Mouse (Mus musculus): Measurements from ENCODE around the gene Gm10663. TPM values are rescaled to one million over a fixed set of nuclear protein-coding genes. Genes with fewer than 3 reads are reported as not detected.

Gm10663 gene
- polyA plus RNA-seq, 1 experiment from 2014 or later, result not detected

DNA sequence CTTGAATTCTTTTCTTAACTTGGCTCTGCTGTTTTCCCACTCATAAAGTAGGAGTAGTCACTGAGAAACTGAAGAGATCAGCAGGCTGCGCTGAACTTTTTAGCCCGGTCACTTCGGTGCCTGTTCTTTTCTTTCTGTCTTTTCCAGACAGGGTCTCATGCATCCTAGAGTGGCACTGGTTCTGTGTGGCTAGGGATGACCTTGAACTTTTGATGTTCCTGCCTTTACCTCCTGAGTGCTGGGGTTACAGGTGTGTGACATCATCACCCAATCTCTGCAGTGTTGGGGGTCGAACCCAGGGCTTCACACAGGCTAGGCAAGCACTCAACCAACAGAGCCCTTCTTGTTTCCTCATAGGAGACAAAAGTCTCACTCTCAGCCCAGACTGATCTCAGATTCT lies 18.1 kb upstream of the Gm10663 start:
- WGBS, result 95% methylated on average over 4 of the region's 4 CpGs
- Histone ChIP-seq H3K27me3 (ENCODE audit: poor library complexity, severe bottlenecking) (no peaks in the 10 kb centered on the region), H3K27ac (no peak overlapping the region), H3K9me3 (no peaks in the 10 kb centered on the region), H3K4me3 (no peak overlapping the region), H3K36me3 (replicated peaks) (no peaks in the 10 kb centered on the region), H3K4me1 (no peaks in the 10 kb centered on the region)
- no peak for DNase-seq (ENCODE audit: extremely low spot score, low spot score)

DNA sequence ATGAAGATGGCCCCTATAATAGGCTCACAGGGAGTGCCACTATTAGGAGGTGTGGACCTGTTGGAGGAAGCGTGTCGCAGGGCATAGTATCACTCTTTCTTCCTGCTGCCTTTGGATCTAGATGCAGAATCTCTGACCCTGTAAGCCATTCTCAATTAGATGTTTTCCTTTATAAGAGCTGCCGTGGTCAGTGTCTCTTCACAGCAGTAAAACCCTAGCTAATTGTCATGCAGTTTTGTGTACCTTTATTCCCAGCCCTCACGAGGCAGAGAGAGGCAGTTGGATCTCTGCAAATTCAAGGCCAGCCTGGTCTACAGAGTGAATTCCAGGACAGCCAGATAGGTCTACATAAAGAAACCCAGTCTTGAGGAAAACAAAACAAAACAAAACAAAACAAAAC lies 12.6 kb upstream of the Gm10663 start:
- 78% methylated on average over 4 of the region's 4 CpGs for WGBS
- H3K27me3 ChIP-seq (ENCODE audit: poor library complexity, severe bottlenecking), result no peaks in the 10 kb centered on the region
- H3K36me3 ChIP-seq (replicated peaks), result no peaks in the 10 kb centered on the region
- no peak overlapping the region for H3K4me3 ChIP-seq
- H3K4me1 ChIP-seq, result no peaks in the 10 kb centered on the region
- no peak overlapping the region for H3K27ac ChIP-seq
- H3K9me3 ChIP-seq, result no peaks in the 10 kb centered on the region
- no peak for DNase-seq (ENCODE audit: extremely low spot score, low spot score)

DNA sequence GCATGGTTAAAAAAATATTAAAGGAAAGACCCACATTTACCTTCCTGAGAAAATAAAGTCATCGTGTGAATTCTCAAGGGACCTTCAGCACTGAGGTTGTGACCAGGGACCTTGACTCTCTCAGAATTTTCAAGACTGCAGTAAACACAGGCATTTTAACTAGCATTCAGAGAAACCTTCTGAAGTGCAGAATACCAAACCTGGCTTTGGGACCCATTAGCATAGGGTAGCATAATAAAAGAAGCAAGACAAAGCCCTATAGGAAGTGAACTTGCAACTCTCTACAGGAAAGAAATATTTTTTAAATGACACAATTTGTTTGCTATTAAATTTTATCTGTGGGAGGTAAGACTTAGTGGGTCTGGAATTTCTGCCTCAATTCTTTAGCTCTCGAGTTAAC lies 10.8 kb upstream of the Gm10663 start:
- 73% methylated on average over 2 of the region's 2 CpGs for WGBS
- Histone ChIP-seq H3K27me3 (ENCODE audit: poor library complexity, severe bottlenecking) (no peaks in the 10 kb centered on the region), H3K27ac (no peak overlapping the region), H3K9me3 (no peaks in the 10 kb centered on the region), H3K36me3 (replicated peaks) (no peaks in the 10 kb centered on the region), H3K4me1 (peaks cover 9% of the 10 kb centered on the region), H3K4me3 (no peak overlapping the region)
- DNase-seq (ENCODE audit: extremely low spot score, low spot score), result no peak

GRCm38 (mm10) chr8:65065622-65066021 lies 9.2 kb upstream of the Gm10663 start:
- Histone ChIP-seq H3K36me3 (replicated peaks) (no peaks in the 10 kb centered on the region), H3K27me3 (ENCODE audit: poor library complexity, severe bottlenecking) (no peaks in the 10 kb centered on the region), H3K9me3 (no peaks in the 10 kb centered on the region), H3K4me3 (no peak overlapping the region), H3K4me1 (peaks cover 9% of the 10 kb centered on the region), H3K27ac (no peak overlapping the region)
- no peak for DNase-seq (ENCODE audit: extremely low spot score, low spot score)
- 89% methylated on average over 3 of the region's 3 CpGs for WGBS

- no peaks in the 10 kb centered on the region for H3K36me3 ChIP-seq (replicated peaks)
- H3K27me3 ChIP-seq (ENCODE audit: poor library complexity, severe bottlenecking), result no peaks in the 10 kb centered on the region
- no peak overlapping the region for H3K27ac ChIP-seq
- WGBS, result 93% methylated on average over 4 of the region's 4 CpGs
- no peaks in the 10 kb centered on the region for H3K9me3 ChIP-seq
- DNase-seq (ENCODE audit: extremely low spot score, low spot score), result no peak
- no peak overlapping the region for H3K4me3 ChIP-seq
- H3K4me1 ChIP-seq, result peaks cover 9% of the 10 kb centered on the region
These were observed 7.8 kb upstream of the Gm10663 start for GRCm38 (mm10) chr8:65067031-65067430.

DNA sequence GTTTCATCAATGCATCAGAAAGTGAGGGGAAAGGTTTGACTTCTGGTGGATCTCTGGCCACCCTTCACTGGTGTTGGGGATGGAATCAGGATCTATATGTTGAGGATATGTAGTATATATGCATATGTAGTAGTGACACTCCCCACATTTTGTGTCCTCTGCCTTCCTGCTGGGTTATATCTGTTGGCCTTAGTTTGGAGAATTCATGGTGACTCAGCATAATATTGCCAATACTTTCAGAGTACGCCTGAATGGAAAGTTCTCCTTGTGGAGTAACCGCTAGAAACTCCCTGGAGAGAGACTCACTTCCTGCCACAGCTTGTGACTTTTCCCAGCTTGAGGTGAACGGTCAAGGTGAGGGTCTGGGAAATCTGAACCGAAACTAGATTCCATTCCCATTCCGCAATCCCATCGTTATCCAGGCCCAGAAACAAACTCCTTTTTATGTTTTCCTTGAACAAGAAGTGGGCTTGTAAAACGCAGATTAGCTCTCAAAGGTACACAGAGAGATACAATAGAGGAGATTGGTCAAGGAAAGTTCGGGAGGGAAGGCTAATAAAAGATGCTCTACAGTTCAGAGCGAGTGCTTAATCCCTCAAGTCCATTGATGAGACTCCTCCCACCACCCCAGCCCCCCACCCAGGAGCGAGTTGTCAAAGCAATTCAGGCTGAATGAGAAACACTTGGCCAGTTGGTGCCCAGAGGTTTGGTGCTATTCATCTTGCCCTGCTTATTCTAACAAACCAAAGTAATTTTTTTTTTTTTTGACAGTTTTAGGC lies 7.0 kb upstream of the Gm10663 start:
- Histone ChIP-seq H3K4me3 (no peak overlapping the region), H3K4me1 (peaks cover 9% of the 10 kb centered on the region), H3K27me3 (ENCODE audit: poor library complexity, severe bottlenecking) (no peaks in the 10 kb centered on the region), H3K9me3 (no peaks in the 10 kb centered on the region), H3K27ac (peak overlapping the region; percentile 67), H3K36me3 (replicated peaks) (no peaks in the 10 kb centered on the region)
- peak; percentile 36 for DNase-seq (ENCODE audit: extremely low spot score, low spot score)
- 22% methylated on average over 10 of the region's 10 CpGs for WGBS

DNA sequence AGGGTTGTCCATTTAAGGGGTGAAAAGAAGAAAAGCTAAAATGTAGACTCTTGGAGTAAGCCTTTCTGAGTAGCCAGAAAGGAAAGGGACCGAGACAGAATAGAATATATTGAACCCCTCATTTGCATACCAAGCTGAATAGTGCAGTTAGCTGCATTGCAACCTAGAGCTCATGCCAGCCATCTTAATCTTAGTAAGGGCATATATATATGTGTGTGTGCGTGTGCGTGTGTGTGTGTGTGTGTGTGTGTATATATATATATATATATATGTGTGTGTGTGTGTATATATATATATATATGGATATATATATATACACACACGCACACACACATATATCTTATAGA lies 6.4 kb upstream of the Gm10663 start:
- no peaks in the 10 kb centered on the region for H3K36me3 ChIP-seq (replicated peaks)
- peak overlapping the region; percentile 67; the same call in 1 of the 2 replicates for H3K27ac ChIP-seq
- peaks cover 9% of the 10 kb centered on the region for H3K4me1 ChIP-seq
- no peak overlapping the region for H3K4me3 ChIP-seq
- no peaks in the 10 kb centered on the region for H3K27me3 ChIP-seq (ENCODE audit: poor library complexity, severe bottlenecking)
- no peaks in the 10 kb centered on the region for H3K9me3 ChIP-seq
- WGBS, result 63% methylated on average over 4 of the region's 4 CpGs
- no peak for DNase-seq (ENCODE audit: extremely low spot score, low spot score)

DNA sequence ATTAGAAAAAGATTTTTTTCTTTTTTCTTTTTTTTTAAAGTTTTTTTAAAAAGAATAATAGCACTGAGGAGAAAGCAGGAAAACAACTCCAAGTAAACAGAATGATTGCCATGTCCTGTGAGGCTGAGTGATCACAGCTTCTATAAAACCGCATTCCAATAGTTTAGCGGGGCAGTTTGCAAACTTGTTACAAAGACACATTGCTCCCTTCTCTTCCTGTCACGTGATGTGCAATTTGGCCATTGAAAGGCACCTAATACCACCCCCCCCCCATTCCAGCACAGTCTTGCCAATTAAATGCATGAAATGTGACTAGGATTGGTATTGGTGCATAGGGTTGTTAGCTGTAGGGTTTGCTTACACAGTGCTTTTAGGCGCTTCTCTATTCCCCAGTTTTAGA lies 3.8 kb upstream of the Gm10663 start:
- Histone ChIP-seq H3K36me3 (replicated peaks) (no peaks in the 10 kb centered on the region), H3K4me1 (peaks cover 9% of the 10 kb centered on the region), H3K9me3 (no peaks in the 10 kb centered on the region), H3K4me3 (no peak overlapping the region), H3K27me3 (ENCODE audit: poor library complexity, severe bottlenecking) (no peaks in the 10 kb centered on the region), H3K27ac (no peak overlapping the region)
- no peak for DNase-seq (ENCODE audit: extremely low spot score, low spot score)
- 84% methylated on average over 4 of the region's 4 CpGs for WGBS

GRCm38 (mm10) chr8:65080731-65081130 lies 5.9 kb downstream of the Gm10663 start:
- H3K36me3 ChIP-seq (replicated peaks), result no peaks in the 10 kb centered on the region
- H3K4me1 ChIP-seq, result peaks cover 14% of the 10 kb centered on the region
- no peak for DNase-seq (ENCODE audit: extremely low spot score, low spot score)
- H3K27ac ChIP-seq, result no peak overlapping the region
- H3K9me3 ChIP-seq, result no peaks in the 10 kb centered on the region
- WGBS, result 93% methylated on average over 9 of the region's 9 CpGs
- no peaks in the 10 kb centered on the region for H3K27me3 ChIP-seq (ENCODE audit: poor library complexity, severe bottlenecking)
- no peak overlapping the region for H3K4me3 ChIP-seq

DNA sequence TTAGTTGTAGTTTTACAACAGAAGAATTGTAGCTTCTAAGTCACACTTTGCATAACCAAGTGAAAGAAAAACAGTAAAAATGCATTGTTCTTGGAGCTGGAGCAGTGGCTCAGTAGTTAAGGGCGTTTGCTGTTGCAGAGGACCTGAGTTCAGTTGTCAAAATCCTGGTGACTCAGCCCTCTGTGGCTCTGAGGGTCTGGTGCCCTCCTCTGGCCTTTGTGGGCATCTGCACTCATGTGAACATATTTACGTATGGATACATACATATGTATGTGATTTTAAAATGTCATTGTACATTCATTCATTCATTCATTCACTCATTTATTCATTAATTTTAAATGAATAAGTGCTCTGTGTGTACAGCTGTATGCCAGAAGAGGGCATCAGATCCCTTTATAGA lies 10.8 kb downstream of the Gm10663 start:
- DNase-seq (ENCODE audit: extremely low spot score, low spot score), result no peak
- no peak overlapping the region for H3K4me3 ChIP-seq
- 81% methylated on average over 2 of the region's 2 CpGs for WGBS
- H3K27ac ChIP-seq, result no peak overlapping the region
- no peaks in the 10 kb centered on the region for H3K36me3 ChIP-seq (replicated peaks)
- peaks cover 14% of the 10 kb centered on the region for H3K4me1 ChIP-seq
- no peaks in the 10 kb centered on the region for H3K27me3 ChIP-seq (ENCODE audit: poor library complexity, severe bottlenecking)
- H3K9me3 ChIP-seq, result no peaks in the 10 kb centered on the region

DNA sequence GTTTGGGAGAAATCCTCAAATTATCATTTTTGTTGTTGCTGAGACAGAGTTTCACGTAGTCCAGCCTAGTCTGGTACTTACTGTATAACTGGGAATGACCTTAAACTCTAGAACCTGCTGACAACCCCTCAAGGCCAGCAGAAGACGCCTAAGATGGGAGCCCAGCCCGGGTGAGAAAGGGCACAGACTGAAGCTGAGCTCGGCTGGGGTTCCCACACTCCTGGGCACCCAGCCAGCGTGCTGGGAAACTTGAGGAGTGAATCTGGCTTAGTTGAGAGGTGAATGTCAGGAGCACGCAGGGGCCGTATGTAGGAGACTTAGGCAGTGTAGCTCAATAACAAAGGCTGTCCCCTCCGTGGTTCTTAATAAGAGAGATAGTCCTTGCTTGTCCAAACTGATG lies 12.9 kb downstream of the Gm10663 start:
- Histone ChIP-seq H3K4me1 (peaks cover 12% of the 10 kb centered on the region), H3K9me3 (no peaks in the 10 kb centered on the region), H3K4me3 (no peak overlapping the region), H3K36me3 (replicated peaks) (no peaks in the 10 kb centered on the region), H3K27ac (no peak overlapping the region), H3K27me3 (ENCODE audit: poor library complexity, severe bottlenecking) (no peaks in the 10 kb centered on the region)
- 88% methylated on average over 8 of the region's 8 CpGs for WGBS
- no peak for DNase-seq (ENCODE audit: extremely low spot score, low spot score)

- Histone ChIP-seq H3K4me1 (peaks cover 8% of the 10 kb centered on the region), H3K27ac (no peak overlapping the region), H3K4me3 (no peak overlapping the region), H3K36me3 (replicated peaks) (no peaks in the 10 kb centered on the region), H3K9me3 (no peaks in the 10 kb centered on the region), H3K27me3 (ENCODE audit: poor library complexity, severe bottlenecking) (no peaks in the 10 kb centered on the region)
- DNase-seq (ENCODE audit: extremely low spot score, low spot score), result no peak
- WGBS, result 94% methylated on average over 12 of the region's 12 CpGs
These were observed 13.3 kb downstream of the Gm10663 start for GRCm38 (mm10) chr8:65088120-65088519.

DNA sequence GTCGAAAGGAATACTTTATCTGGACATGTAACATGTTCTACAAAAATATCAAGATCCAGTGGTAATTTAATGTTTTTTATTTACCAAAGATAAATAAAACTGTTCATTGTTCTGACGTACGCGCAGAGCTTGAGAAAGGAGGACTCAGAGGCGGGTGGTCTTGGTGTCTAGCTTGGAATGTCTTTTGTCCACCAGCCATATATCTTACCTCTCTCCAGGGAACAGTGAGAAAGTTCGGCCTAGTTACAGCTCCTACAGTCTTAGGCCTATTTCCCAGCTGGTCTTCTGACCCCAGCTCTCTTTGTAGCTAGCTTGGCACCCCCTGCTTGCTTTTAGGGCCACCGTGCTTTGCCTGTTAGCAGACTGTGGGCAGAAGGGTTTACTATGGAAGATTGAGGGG lies 14.9 kb downstream of the Gm10663 start:
- Histone ChIP-seq H3K36me3 (replicated peaks) (no peaks in the 10 kb centered on the region), H3K27me3 (ENCODE audit: poor library complexity, severe bottlenecking) (no peaks in the 10 kb centered on the region), H3K27ac (no peak overlapping the region), H3K9me3 (no peaks in the 10 kb centered on the region), H3K4me1 (no peaks in the 10 kb centered on the region), H3K4me3 (no peak overlapping the region)
- 90% methylated on average over 7 of the region's 7 CpGs for WGBS
- no peak for DNase-seq (ENCODE audit: extremely low spot score, low spot score)
